Mouse (Mus musculus) T-helper 17 cell (primary cell): ENCODE measurements around the gene Padi1.

ENCODE experiments used
- in situ Hi-C, 2 experiments: fragments of 300-600 bp; cut with MboI, MseI; formaldehyde crosslinking; loops; 1 replicate in 1 of 2; 2 replicates in 1 of 2; pipeline ENCODE4 v1.15.1; 2025; ENCODE audit warnings: high pct_unique_total_duplicates in 2 of 2

Padi1 gene

DNA sequence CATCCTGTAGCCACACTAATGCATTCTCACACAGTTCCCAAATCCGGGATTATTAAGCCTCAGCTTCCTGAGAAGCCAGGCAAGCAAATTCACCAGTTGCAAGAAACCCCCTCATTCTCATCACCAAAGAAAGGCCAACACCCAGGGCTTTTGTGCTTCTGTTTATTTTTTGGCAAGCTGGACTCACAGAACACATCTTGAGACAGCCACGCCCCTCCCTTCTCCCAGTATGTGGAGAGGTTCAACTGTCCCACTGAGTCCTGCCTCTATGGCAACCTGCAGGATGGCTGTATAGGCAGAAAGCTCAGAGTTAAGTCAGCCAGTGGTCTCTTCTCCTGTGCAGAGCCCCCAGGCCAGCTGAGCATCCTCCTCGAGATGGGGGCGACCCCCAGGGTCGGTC is 60.4 kb downstream of the Padi1 start:
- in situ Hi-C loops: loop anchor here in 1 of 2 experiments (10.0 kb wide), 1 partner anchor 1950 kb away; no protein-coding TSS in a partner anchor

DNA sequence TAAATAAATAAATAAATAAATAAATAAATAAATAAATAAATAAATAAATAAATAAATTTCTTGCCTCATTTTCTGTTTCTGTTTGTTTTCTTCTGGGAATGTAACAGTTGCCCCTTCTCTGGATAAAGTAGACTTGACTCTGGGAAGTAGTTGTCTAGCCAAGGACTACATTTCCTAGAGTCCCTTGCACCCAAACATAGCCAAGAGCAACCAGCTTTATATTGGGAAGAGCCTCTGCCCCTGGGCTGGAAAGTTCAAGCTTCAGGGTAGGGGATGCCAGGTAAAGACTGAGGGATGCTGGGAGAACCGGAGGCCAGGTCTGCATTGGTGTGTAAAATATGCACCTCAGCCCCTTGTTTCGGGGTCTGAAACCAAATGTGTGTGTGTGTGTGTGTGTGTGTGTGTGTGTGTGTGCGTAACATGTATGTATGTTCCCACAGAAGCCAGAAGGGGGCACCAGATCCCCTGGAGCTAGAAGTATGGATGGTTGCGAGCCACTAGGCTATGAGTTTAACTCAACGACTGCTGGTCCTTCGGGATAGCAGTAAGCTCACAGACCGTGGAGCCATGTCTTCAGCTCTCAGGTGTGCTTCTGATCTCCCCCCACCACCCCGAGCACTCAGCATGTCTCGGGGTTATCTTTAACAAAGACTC is 61.2 kb downstream of the Padi1 start:
- in situ Hi-C loops: loop anchor here in 1 of 2 experiments (10.0 kb wide), 1 partner anchor 1950 kb away; no protein-coding TSS in a partner anchor

DNA sequence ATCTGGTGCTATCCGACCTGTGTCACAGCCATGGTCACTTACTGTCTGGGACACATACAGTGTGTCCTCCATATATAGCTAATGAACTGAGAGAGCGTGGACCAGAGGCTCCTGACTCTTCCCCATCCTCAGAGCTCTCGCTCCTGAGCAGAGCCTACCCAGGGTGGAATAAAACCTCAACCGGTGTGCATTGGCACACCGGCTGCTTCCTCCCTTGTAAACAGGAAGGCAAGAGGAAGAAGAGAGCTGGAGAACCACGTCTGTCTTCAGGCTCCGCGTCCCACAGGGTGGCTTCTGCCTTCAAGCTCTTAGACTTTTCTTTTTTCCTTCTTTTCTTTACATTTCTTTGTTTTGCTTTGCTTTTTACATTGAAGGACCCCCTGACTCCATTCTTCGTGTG is 62.8 kb downstream of the Padi1 start:
- in situ Hi-C loops: loop anchor here in 1 of 2 experiments (10.0 kb wide), 1 partner anchor 1948 kb away; no protein-coding TSS in a partner anchor

DNA sequence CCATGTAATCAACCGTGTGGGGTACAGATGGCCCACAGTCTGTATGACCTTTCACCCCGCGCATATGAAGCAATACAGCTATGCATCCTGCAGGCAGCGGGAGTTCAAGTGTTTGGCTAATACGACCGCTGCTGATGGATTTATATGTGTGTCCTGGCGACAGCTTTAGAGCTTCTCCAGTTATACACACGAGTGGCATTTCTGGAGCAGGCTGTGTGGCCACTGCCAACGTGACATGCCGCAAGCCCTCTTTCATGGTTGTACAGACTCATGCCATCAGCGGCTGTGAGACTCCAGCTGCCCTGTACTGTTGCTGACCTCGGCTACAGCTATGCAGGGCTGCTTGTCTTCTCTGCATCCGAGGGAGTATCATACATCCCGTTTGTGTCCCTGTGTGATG is 65.1 kb downstream of the Padi1 start:
- in situ Hi-C loops: loop anchor here in 1 of 2 experiments (10.0 kb wide), 1 partner anchor 1946 kb away; no protein-coding TSS in a partner anchor

DNA sequence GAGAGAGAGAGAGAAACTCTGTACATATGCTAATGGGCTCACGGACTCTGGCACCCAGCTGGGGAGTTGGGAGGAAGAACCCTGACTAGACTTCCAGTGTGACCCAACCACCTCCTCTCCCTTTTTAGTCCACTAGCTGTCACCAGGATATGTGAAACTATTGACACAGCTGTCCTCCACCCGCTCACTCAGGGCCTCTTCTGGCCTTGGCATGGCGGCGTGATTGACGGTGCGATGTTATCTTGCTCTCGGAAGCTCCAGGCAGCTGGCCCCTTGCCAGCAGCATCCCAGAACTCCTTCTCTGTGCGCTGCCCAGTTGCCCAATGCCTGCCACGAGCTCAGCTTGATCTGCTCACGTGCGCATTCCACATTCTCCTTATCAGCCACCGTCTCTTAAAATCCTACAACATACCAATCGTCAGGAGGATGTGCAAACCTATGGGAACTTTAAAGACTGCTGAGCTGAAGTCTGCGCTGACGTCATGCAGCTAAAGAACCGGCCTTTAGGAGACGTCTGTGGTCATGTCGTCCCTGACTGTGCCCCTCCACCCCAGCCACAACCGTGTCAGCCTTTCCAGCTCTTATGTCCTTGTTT is 65.7 kb downstream of the Padi1 start:
- in situ Hi-C loops: loop anchor here in 1 of 2 experiments (10.0 kb wide), 1 partner anchor 1945 kb away; no protein-coding TSS in a partner anchor

DNA sequence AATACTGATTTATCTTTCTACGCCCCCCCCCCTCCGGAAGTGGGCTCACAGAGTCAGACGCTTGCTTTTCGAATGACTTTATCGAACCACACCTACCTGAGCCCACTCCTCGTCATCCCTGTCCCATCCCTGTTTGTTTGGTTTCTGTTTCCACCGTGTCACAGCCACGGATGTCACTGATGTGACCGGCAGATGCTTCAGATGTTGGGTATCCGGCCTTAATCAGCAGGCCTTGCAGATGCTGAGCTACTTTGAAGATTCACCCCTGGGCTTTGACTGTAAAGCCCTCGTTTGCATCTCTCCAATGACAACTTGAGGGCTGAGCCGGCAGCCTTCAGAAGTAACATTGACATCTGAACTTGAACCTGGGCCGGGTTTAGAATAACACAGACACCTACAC is 69.0 kb downstream of the Padi1 start:
- in situ Hi-C loops: no loop called here

DNA sequence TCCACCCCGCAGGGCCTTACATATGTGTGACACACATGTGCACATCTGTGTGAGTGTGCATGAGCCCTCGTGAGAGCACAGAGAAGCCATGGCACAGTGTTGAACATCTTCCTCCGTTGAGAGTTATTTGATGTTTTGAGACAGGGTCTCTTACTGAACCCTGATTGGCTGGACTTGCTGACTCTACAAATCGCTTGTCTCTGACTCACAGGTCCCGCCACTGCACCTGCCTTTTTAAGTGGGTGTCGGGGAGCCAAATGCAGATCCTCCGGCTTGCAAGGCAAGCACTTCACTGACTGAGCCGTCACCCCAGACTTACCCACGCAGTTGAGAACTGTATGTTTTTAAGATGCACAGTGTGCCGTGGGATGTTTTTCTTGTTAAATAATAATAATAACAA is 69.7 kb downstream of the Padi1 start:
- in situ Hi-C loops: no loop called here

DNA sequence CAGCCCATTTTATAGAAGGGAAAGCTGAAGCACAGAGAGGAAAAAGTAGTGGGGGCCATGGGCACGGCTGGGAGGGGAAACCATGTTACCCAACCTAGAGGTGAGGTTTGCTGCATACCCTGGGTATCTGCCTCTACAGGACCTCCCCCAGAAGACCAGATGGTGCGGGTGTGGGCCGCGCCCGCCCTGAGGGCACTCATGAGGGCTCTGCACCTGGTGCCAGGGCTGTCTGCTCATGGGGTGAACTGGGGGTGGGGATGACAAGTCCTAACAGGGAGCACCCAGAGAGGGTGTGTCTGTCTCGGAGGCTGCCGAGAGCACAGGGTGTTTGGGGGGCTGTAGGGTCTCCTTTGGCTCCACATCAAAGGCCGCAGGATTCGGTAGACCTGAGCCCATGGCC is 70.7 kb downstream of the Padi1 start:
- in situ Hi-C loops: no loop called here

DNA sequence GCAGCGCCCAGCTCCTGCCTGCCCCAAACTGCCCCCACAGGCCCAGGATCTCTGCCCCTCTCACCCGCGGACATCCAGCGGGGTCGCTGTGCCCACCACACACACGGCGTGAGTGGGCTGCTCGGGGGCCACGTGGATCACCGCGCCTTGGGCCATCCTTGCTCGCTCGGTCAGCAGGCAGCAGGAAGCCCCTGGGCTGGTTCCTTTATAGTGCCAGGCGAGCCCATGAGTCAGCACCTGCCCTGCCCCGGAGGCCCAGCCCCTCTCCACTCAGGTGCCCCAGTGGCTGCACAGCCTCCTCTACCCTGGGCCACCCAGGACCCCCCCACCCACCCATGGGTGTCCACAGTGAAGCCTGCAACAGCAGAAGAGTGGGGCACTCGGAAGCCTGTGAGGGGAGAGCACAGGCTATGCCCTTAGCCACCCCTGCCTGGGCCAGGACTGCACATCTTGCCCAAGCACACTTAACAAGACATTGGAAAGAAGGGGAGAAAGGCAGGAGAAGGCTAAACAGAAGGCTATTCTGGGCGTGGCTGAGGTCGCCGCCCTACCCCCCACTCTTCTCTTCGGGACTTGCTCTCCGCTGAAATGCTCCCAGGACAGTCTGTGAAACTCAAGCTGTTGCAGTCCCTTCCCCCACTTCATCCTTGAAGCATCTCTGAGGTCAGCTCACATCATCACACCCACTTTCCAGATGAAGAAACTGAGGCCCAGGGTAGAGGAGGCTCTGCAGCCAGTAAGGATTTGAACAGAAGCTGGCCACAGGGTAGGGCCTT is 71.4 kb downstream of the Padi1 start, which contains the start of gene Padi4:
Gene Padi4, minus strand, starts transcription at position 212 of the 776 bp plus-strand sequence.
- in situ Hi-C loops: no loop called here

DNA sequence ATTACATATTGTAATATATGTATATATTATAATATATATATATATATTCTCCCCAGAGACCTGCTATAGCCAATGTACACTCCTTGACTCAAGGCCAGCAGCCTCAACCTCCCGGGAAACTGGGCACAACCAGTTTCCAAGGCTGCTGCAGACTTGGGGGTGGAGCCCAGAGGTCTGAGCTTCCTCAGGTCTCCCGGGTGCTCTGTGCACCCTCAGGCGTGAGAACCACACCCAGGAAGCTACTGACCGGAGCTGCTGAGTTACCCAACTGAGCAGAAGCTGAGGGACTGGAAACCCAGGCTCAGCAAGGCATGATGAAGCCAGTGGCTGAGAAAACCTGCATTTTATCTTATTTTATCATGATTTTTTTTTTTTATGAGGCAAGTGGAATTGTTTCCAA is 74.5 kb downstream of the Padi1 start:
- in situ Hi-C loops: no loop called here

DNA sequence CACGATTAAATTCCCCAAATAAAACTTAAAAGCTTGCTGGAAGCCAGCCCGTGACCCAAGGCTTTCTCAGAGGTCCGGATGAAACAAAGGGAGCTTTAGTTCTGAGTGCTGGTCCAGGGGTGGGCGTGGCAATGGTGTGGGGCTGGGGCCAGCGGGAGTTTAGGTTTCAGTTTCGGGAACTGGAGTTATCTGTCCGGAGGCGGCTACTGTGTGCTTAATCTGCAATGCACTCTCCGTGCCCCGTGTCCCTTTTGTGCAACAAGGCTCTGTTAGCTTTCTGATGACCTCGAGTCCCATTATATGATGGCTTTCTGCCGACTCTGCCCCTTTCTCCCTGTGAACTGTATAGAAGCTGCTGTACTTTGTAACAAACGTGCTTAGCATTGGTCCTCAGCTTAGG is 75.1 kb downstream of the Padi1 start:
- in situ Hi-C loops: no loop called here

DNA sequence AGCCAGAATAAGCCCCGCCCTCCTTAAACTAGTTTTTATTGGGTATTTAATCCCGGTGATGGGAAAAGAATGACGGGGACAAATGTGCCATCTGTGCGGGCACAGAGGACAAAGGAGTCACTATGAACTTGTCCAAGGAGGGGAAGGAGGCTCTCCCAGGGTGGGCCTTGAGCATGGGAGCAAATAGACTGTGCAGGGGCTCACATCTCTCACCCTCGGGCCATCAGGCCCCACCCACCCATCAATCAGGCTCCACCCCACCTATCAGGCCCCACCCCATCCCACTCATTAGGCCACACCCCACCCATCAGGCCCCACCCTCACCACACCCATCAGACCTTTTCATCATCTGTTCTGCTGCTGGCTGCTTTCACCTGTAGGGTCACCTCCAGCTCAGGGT is 76.6 kb downstream of the Padi1 start:
- in situ Hi-C loops: no loop called here

DNA sequence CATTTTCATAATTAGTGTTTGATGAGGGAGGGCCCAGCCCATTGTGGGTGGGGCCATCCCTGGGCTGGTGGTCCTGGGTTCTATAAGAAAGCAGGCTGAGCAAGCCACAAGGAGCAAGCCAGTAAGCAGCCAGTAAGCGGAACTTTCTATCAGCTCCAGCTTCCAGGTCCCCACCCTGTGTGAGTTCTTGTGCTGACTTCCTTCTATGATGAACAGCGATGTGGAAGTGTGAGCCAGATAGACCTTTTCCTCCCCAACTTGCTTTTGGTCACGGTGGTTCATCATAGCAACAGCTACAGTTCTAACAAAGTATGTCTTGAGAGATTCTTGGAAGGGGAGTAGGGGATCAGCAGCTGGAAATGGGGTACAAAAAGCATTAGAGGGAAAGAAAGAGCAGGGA is 79.6 kb downstream of the Padi1 start:
- in situ Hi-C loops: no loop called here

DNA sequence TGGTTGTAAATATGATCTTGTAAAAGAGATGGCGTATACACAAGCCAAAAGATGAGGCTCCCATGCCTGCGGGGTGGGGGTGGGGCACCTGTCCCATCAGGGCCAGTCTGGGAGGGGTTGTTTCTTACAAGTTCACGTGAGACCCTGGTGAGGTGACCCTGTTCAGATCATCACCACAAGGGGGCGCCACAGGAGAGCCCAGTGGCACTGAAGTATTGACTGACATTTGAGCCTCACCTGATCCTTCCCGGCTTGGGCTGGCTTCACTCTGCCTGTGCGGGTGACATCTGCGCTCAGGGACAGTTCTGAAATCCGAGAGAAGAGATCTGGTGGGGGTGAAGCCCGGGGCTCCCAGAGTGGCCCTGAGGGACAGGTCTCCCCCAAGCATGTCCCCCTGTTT is 82.4 kb downstream of the Padi1 start:
- in situ Hi-C loops: no loop called here
